Mouse (Mus musculus): ENCODE measurements at regions not wholly inside any gene's neighbourhood (a gene's known extent, or its start where the extent isn't known, plus 50 kb on each side); places are given as distances from the start of the nearest gene placed in this dataset.

DNA sequence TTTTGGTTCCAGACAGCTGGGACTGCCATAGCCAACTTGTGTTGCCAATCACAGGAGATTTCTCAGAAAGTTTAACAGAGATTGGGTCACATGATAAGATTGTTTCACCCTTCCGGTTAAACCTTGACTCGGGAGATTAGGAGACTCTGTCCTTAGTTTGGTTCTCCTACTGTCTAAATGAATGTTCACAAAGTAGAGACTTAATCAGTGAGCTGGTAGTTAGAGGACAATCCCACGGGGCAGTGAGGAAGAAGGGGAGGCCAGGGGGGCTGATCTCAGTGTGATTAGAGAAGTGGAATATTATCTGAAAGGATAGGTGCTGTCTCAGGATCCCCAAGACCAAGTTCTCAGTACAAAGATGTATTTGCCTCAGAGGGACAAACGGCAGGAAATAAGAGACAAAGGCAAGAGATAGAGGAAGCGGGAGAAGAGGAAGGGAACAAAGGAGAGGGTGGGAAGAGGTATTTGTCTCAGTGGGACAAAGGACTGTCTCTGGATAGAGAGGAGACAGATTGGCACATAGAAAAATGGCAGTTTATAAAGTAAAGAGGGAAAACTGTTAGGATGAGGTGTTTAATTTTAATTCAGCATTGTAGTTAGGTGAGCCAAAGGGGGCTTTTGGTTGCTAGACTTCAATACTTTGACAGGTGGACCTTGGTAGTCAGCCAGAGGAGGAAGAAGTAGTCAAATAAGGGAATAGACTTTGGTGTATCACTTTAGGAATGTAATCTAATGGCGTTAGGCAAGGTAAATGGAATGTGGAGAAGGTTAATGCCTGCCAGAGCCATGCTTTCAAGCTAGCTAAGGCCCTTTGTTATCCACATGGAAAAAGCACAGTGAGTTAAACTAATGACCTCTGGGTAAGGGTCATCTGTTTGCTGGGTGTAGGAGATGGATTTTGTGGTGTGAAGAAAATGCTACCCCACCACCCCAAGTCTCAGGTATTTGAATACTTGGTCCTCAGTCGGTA lies 110.2 kb upstream of the Zfp648 start:
- TF ChIP-seq CTCF (IDR thresholded peaks at IDR 0.05; ENCODE audit: insufficient read depth, low read length) (no peak), POLR2A (IDR thresholded peaks at IDR 0.05; ENCODE audit: borderline replicate concordance, extremely low read depth, low read depth, low read length) (no peak)
